Mouse (Mus musculus) liver, postnatal 0 days (tissue): ENCODE measurements at regions not wholly inside any gene's neighbourhood (a gene's known extent, or its start where the extent isn't known, plus 50 kb on each side); places are given as distances from the start of the nearest gene placed in this dataset.

ENCODE experiments used
- CTCF ChIP-seq: sonication (generic); IDR thresholded peaks from 2 replicates; pipeline ENCODE4 v1.5.1; 2016; ENCODE audit warnings: antibody characterized with exemption, low read depth
- EP300 ChIP-seq: IDR thresholded peaks from 2 replicates; pipeline ENCODE4 v1.6.1; 2016; ENCODE audit warnings: antibody characterized with exemption, low read depth, mild to moderate bottlenecking

- TF ChIP-seq CTCF (no peak), EP300 (no peak)
Measured at GRCm38 (mm10) chr4:10788306-10788705, 86.0 kb upstream of the 2610301B20Rik start.
